Mouse (Mus musculus) heart, adult 2 months (tissue): Measurements from ENCODE around the gene Dok7.

Source experiments
- CTCF ChIP-seq: fragments of 200-600 bp; IDR thresholded peaks from 2 replicates; pipeline ENCODE4 v1.8.1; 2022; ENCODE audit warnings: antibody characterized with exemption, mild to moderate bottlenecking, moderate library complexity
- EP300 ChIP-seq: fragments of 200-500 bp; IDR thresholded peaks from 2 replicates; pipeline ENCODE4 v1.6.1; 2011; ENCODE audit warnings: low read depth, low read length, control low read depth; ENCODE audit not compliant: insufficient read depth
- POLR2A ChIP-seq: fragments of 200-500 bp; IDR thresholded peaks from 2 replicates; pipeline ENCODE4 v1.6.1; 2011; ENCODE audit warnings: mild to moderate bottlenecking, low read depth, low read length, control low read depth; ENCODE audit not compliant: insufficient read depth

GRCm38 (mm10) chr5:35103528-35103927 lies 47.0 kb downstream of the Dok7 start:
- TF ChIP-seq CTCF (no peak), POLR2A (no peak), EP300 (no peak)
